Mouse (Mus musculus): ENCODE data around the gene Peg12. TPM values are rescaled to one million over a fixed set of nuclear protein-coding genes. Genes with fewer than 3 reads are reported as not detected.

Peg12 gene
- total RNA-seq, 2 experiments from 2014 or later = 2.8 TPM; not detected in 1

Other genes with a start within 250 kb of the Peg12 start
- not detected in 2 replicates for gene Ndn, start 117.9 kb downstream of the Peg12 start, total RNA-seq (2014; fragmentation: Nextera tagmentation)
- gene Ndn, start 117.9 kb downstream of the Peg12 start, total RNA-seq (2017) = not detected in 2 replicates
- not detected in 2 replicates for gene Magel2, start 87.5 kb downstream of the Peg12 start, total RNA-seq (2014; fragmentation: Nextera tagmentation)
- gene Magel2, start 87.5 kb downstream of the Peg12 start, total RNA-seq (2017) = not detected in 2 replicates
- 0.19 and 2.4 TPM in 2 replicates for gene Mkrn3, start 44.4 kb downstream of the Peg12 start, total RNA-seq (2014; fragmentation: Nextera tagmentation)
- 0.26 TPM in 1 of 2 replicates, not detected in the other for gene Mkrn3, start 44.4 kb downstream of the Peg12 start, total RNA-seq (2017)